Mouse (Mus musculus) olfactory bulb, adult 2 months (tissue): Measurements from ENCODE around the gene Gabbr2.

Experiments used
- CTCF ChIP-seq: fragments of 200-500 bp; IDR thresholded peaks from 2 replicates; pipeline ENCODE4 v1.5.1; 2012; ENCODE audit warnings: low read depth, mild to moderate bottlenecking, low read length, moderate library complexity; ENCODE audit not compliant: insufficient read depth
- POLR2A ChIP-seq: fragments of 200-500 bp; IDR thresholded peaks from 2 replicates; pipeline ENCODE4 v1.6.1; 2012; ENCODE audit warnings: mild to moderate bottlenecking, low read depth, low read length, moderate library complexity; ENCODE audit not compliant: insufficient read depth

- TF ChIP-seq CTCF (no peak), POLR2A (no peak)
Measured at GRCm38 (mm10) chr4:46997969-46998368, 6.3 kb upstream of the Gabbr2 start.
